Mouse (Mus musculus): ENCODE measurements around the gene Il18rap. TPM values are rescaled to one million over a fixed set of nuclear protein-coding genes. Genes with fewer than 3 reads are reported as not detected.

Gene Il18rap
- polyA plus RNA-seq, 1 experiment from 2014 or later, result 0.28 TPM

- no peak for DNase-seq (ENCODE audit: low spot score)
- Histone ChIP-seq H3K4me1 (replicated peaks; ENCODE audit: control insufficient read depth, insufficient read depth, low read length) (no peaks in the 10 kb centered on the region), H3K4me3 (ENCODE audit: low read depth, low read length) (no peak overlapping the region), H3K36me3 (ENCODE audit: control insufficient read depth, insufficient read depth, low read length) (no peaks in the 10 kb centered on the region), H3K27ac (ENCODE audit: low read depth) (no peak overlapping the region), H3K27me3 (replicated peaks; ENCODE audit: control insufficient read depth, insufficient read depth, low read length) (no peaks in the 10 kb centered on the region), H3K4me2 (ENCODE audit: low read length) (no peak overlapping the region), H3K9me3 (ENCODE audit: control insufficient read depth, low read length) (no peaks in the 10 kb centered on the region), H3K9ac (ENCODE audit: low read length) (no peak overlapping the region)
- ATAC-seq (replicated peaks; ENCODE audit: low FRiP score, low TSS enrichment, low read depth), result no peak
- WGBS, result 83% methylated on average over 7 of the region's 7 CpGs
These were observed 7.8 kb downstream of the Il18rap start for GRCm38 (mm10) chr1:40522918-40523317.

GRCm38 (mm10) chr1:40523971-40524722, 9.0 kb downstream of the Il18rap start:
- no peaks in the 10 kb centered on the region for H3K4me1 ChIP-seq (replicated peaks; ENCODE audit: control insufficient read depth, insufficient read depth, low read length)
- no peak overlapping the region for H3K4me3 ChIP-seq (ENCODE audit: low read depth, low read length)
- no peak for ATAC-seq (replicated peaks; ENCODE audit: low FRiP score, low TSS enrichment, low read depth)
- H3K9me3 ChIP-seq (ENCODE audit: control insufficient read depth, low read length), result no peaks in the 10 kb centered on the region
- H3K36me3 ChIP-seq (ENCODE audit: control insufficient read depth, insufficient read depth, low read length), result no peaks in the 10 kb centered on the region
- H3K27ac ChIP-seq (ENCODE audit: low read depth), result no peak overlapping the region
- H3K9ac ChIP-seq (ENCODE audit: low read length), result no peak overlapping the region
- WGBS, result 90% methylated on average over 5 of the region's 5 CpGs
- no peak overlapping the region for H3K4me2 ChIP-seq (ENCODE audit: low read length)
- H3K27me3 ChIP-seq (replicated peaks; ENCODE audit: control insufficient read depth, insufficient read depth, low read length), result no peaks in the 10 kb centered on the region
- no peak for DNase-seq (ENCODE audit: low spot score)

- 90% methylated on average over 5 of the region's 5 CpGs for WGBS
These were observed 14.1 kb downstream of the Il18rap start for GRCm38 (mm10) chr1:40529287-40529686.

GRCm38 (mm10) chr1:40537577-40537976, 22.4 kb downstream of the Il18rap start:
- Histone ChIP-seq H3K9ac (ENCODE audit: low read length) (no peak overlapping the region), H3K27me3 (replicated peaks; ENCODE audit: control insufficient read depth, insufficient read depth, low read length) (no peaks in the 10 kb centered on the region), H3K4me2 (ENCODE audit: low read length) (no peak overlapping the region), H3K9me3 (ENCODE audit: control insufficient read depth, low read length) (no peaks in the 10 kb centered on the region), H3K27ac (ENCODE audit: low read depth) (no peak overlapping the region), H3K36me3 (ENCODE audit: control insufficient read depth, insufficient read depth, low read length) (no peaks in the 10 kb centered on the region), H3K4me1 (replicated peaks; ENCODE audit: control insufficient read depth, insufficient read depth, low read length) (no peaks in the 10 kb centered on the region), H3K4me3 (ENCODE audit: low read depth, low read length) (no peak overlapping the region)
- DNase-seq (ENCODE audit: low spot score) (no peak), ATAC-seq (replicated peaks; ENCODE audit: low FRiP score, low TSS enrichment, low read depth) (no peak)
- WGBS, result 77% methylated on average over 5 of the region's 5 CpGs

More at GRCm38 (mm10) chr1:40529287-40529686, 14.1 kb downstream of the Il18rap start:
- no peaks in the 10 kb centered on the region for H3K27me3 ChIP-seq (replicated peaks; ENCODE audit: control insufficient read depth, insufficient read depth, low read length)
- H3K4me1 ChIP-seq (replicated peaks; ENCODE audit: control insufficient read depth, insufficient read depth, low read length), result no peaks in the 10 kb centered on the region
- no peaks in the 10 kb centered on the region for H3K9me3 ChIP-seq (ENCODE audit: control insufficient read depth, low read length)
- H3K4me2 ChIP-seq (ENCODE audit: low read length), result no peak overlapping the region
- DNase-seq (ENCODE audit: low spot score) (no peak), ATAC-seq (replicated peaks; ENCODE audit: low FRiP score, low TSS enrichment, low read depth) (no peak)
- H3K4me3 ChIP-seq (ENCODE audit: low read depth, low read length), result no peak overlapping the region
- no peaks in the 10 kb centered on the region for H3K36me3 ChIP-seq (ENCODE audit: control insufficient read depth, insufficient read depth, low read length)
- no peak overlapping the region for H3K9ac ChIP-seq (ENCODE audit: low read length)
- no peak overlapping the region for H3K27ac ChIP-seq (ENCODE audit: low read depth)

GRCm38 (mm10) chr1:40544650-40545049, 29.5 kb downstream of the Il18rap start:
- DNase-seq (ENCODE audit: low spot score) (peak; percentile 75), ATAC-seq (replicated peaks; ENCODE audit: low FRiP score, low TSS enrichment, low read depth) (no peak)
- Histone ChIP-seq H3K27ac (ENCODE audit: low read depth) (no peak overlapping the region), H3K9me3 (ENCODE audit: control insufficient read depth, low read length) (no peaks in the 10 kb centered on the region), H3K4me1 (replicated peaks; ENCODE audit: control insufficient read depth, insufficient read depth, low read length) (no peaks in the 10 kb centered on the region), H3K4me2 (ENCODE audit: low read length) (no peak overlapping the region), H3K9ac (ENCODE audit: low read length) (no peak overlapping the region), H3K36me3 (ENCODE audit: control insufficient read depth, insufficient read depth, low read length) (no peaks in the 10 kb centered on the region), H3K27me3 (replicated peaks; ENCODE audit: control insufficient read depth, insufficient read depth, low read length) (no peaks in the 10 kb centered on the region), H3K4me3 (ENCODE audit: low read depth, low read length) (no peak overlapping the region)
- WGBS, result 2% methylated on average over 2 of the region's 2 CpGs

GRCm38 (mm10) chr1:40546645-40547044, 31.5 kb downstream of the Il18rap start:
- 76% methylated on average over 4 of the region's 4 CpGs for WGBS
- no peak overlapping the region for H3K27ac ChIP-seq (ENCODE audit: low read depth)
- H3K9ac ChIP-seq (ENCODE audit: low read length), result no peak overlapping the region
- no peak for ATAC-seq (replicated peaks; ENCODE audit: low FRiP score, low TSS enrichment, low read depth)
- DNase-seq (ENCODE audit: low spot score), result no peak
- H3K9me3 ChIP-seq (ENCODE audit: control insufficient read depth, low read length), result no peaks in the 10 kb centered on the region
- no peak overlapping the region for H3K4me3 ChIP-seq (ENCODE audit: low read depth, low read length)
- no peaks in the 10 kb centered on the region for H3K27me3 ChIP-seq (replicated peaks; ENCODE audit: control insufficient read depth, insufficient read depth, low read length)
- H3K36me3 ChIP-seq (ENCODE audit: control insufficient read depth, insufficient read depth, low read length), result no peaks in the 10 kb centered on the region
- no peaks in the 10 kb centered on the region for H3K4me1 ChIP-seq (replicated peaks; ENCODE audit: control insufficient read depth, insufficient read depth, low read length)
- no peak overlapping the region for H3K4me2 ChIP-seq (ENCODE audit: low read length)

- ATAC-seq (replicated peaks; ENCODE audit: low FRiP score, low TSS enrichment, low read depth), result no peak
- Histone ChIP-seq H3K36me3 (ENCODE audit: control insufficient read depth, insufficient read depth, low read length) (no peaks in the 10 kb centered on the region), H3K9ac (ENCODE audit: low read length) (no peak overlapping the region), H3K4me2 (ENCODE audit: low read length) (no peak overlapping the region), H3K9me3 (ENCODE audit: control insufficient read depth, low read length) (no peaks in the 10 kb centered on the region), H3K4me3 (ENCODE audit: low read depth, low read length) (no peak overlapping the region), H3K4me1 (replicated peaks; ENCODE audit: control insufficient read depth, insufficient read depth, low read length) (no peaks in the 10 kb centered on the region), H3K27ac (ENCODE audit: low read depth) (no peak overlapping the region), H3K27me3 (replicated peaks; ENCODE audit: control insufficient read depth, insufficient read depth, low read length) (no peaks in the 10 kb centered on the region)
- DNase-seq (ENCODE audit: low spot score), result no peak
- 72% methylated on average over 11 of the region's 11 CpGs for WGBS
These were observed 32.0 kb downstream of the Il18rap start for GRCm38 (mm10) chr1:40547064-40547572.

GRCm38 (mm10) chr1:40547762-40548161, 32.6 kb downstream of the Il18rap start:
- ATAC-seq (replicated peaks; ENCODE audit: low FRiP score, low TSS enrichment, low read depth), result no peak
- 43% methylated on average over 10 of the region's 10 CpGs for WGBS
- H3K9me3 ChIP-seq (ENCODE audit: control insufficient read depth, low read length), result no peaks in the 10 kb centered on the region
- no peak overlapping the region for H3K4me2 ChIP-seq (ENCODE audit: low read length)
- H3K27me3 ChIP-seq (replicated peaks; ENCODE audit: control insufficient read depth, insufficient read depth, low read length), result no peaks in the 10 kb centered on the region
- H3K36me3 ChIP-seq (ENCODE audit: control insufficient read depth, insufficient read depth, low read length), result no peaks in the 10 kb centered on the region
- H3K4me3 ChIP-seq (ENCODE audit: low read depth, low read length), result no peak overlapping the region
- H3K9ac ChIP-seq (ENCODE audit: low read length), result no peak overlapping the region
- no peaks in the 10 kb centered on the region for H3K4me1 ChIP-seq (replicated peaks; ENCODE audit: control insufficient read depth, insufficient read depth, low read length)
- DNase-seq (ENCODE audit: low spot score), result no peak
- H3K27ac ChIP-seq (ENCODE audit: low read depth), result no peak overlapping the region

GRCm38 (mm10) chr1:40569374-40569773, 54.2 kb downstream of the Il18rap start:
- H3K27me3 ChIP-seq (replicated peaks; ENCODE audit: control insufficient read depth, insufficient read depth, low read length), result no peaks in the 10 kb centered on the region
- no peaks in the 10 kb centered on the region for H3K36me3 ChIP-seq (ENCODE audit: control insufficient read depth, insufficient read depth, low read length)
- no peaks in the 10 kb centered on the region for H3K9me3 ChIP-seq (ENCODE audit: control insufficient read depth, low read length)
- no peak overlapping the region for H3K4me3 ChIP-seq (ENCODE audit: low read depth, low read length)
- WGBS, result 63% methylated on average over 4 of the region's 4 CpGs
- no peak for DNase-seq (ENCODE audit: low spot score)
- H3K4me2 ChIP-seq (ENCODE audit: low read length), result no peak overlapping the region
- no peak for ATAC-seq (replicated peaks; ENCODE audit: low FRiP score, low TSS enrichment, low read depth)
- no peaks in the 10 kb centered on the region for H3K4me1 ChIP-seq (replicated peaks; ENCODE audit: control insufficient read depth, insufficient read depth, low read length)
- H3K9ac ChIP-seq (ENCODE audit: low read length), result no peak overlapping the region
- no peak overlapping the region for H3K27ac ChIP-seq (ENCODE audit: low read depth)
